Mouse (Mus musculus) lung, postnatal 0 days (tissue): Measurements from ENCODE around the gene Pnmt. TPM values are rescaled to one million over a fixed set of nuclear protein-coding genes. Genes with fewer than 3 reads are reported as not detected.

ENCODE experiments used
- ATAC-seq: fragments of 200-750 bp; cut with Nextera tagmentation; 2 replicates; pipeline ENCODE4 v1.8.0; 2017; ENCODE audit warnings: moderate library complexity
- DNase-seq: peaks from one replicate; pipeline ENCODE4 v3.0.0-alpha.2; 2016; ENCODE audit warnings: low spot score
- H3K27ac ChIP-seq: fragments of 300-500 bp; sonication (generic); 2 replicates; pipeline ENCODE4 v1.5.1; 2014; ENCODE audit warnings: antibody characterized with exemption, mild to moderate bottlenecking, low read length, mixed read lengths
- H3K27me3 ChIP-seq: fragments of 300-500 bp; sonication (generic); replicated peaks from 2 replicates; pipeline ENCODE4 v1.6.1; 2014; ENCODE audit warnings: low read length, mixed read lengths; ENCODE audit not compliant: insufficient read depth
- H3K36me3 ChIP-seq: fragments of 300-500 bp; sonication (generic); 2 replicates; pipeline ENCODE4 v1.6.1; 2014; ENCODE audit warnings: low read length, mixed read lengths; ENCODE audit not compliant: insufficient read depth
- H3K4me1 ChIP-seq: fragments of 300-500 bp; sonication (generic); 2 replicates; pipeline ENCODE4 v1.6.1; 2014; ENCODE audit warnings: antibody characterized with exemption, low read depth, low read length, mixed read lengths; ENCODE audit not compliant: insufficient read depth
- H3K4me2 ChIP-seq: fragments of 300-500 bp; sonication (generic); replicated peaks from 2 replicates; pipeline ENCODE4 v1.6.1; 2014; ENCODE audit warnings: low read depth, mild to moderate bottlenecking, low read length, moderate library complexity, mixed read lengths
- H3K4me3 ChIP-seq: fragments of 300-500 bp; sonication (generic); 2 replicates; pipeline ENCODE4 v1.5.1; 2014; ENCODE audit warnings: low read depth, low read length
- H3K9ac ChIP-seq: fragments of 300-500 bp; sonication (generic); replicated peaks from 2 replicates; pipeline ENCODE4 v1.6.1; 2014; ENCODE audit warnings: low read depth, mild to moderate bottlenecking
- H3K9me3 ChIP-seq: fragments of 300-500 bp; sonication (generic); 2 replicates; pipeline ENCODE4 v1.6.1; 2016; ENCODE audit warnings: low read length, mixed read lengths
- CTCF ChIP-seq: IDR thresholded peaks from 2 replicates; pipeline ENCODE4 v1.5.1; 2016; ENCODE audit warnings: antibody characterized with exemption, mild to moderate bottlenecking
- EP300 ChIP-seq: IDR thresholded peaks from 2 replicates; pipeline ENCODE4 v1.6.1; 2016; ENCODE audit warnings: antibody characterized with exemption, mild to moderate bottlenecking, control low read depth
- whole genome bisulfite sequencing: fragments of 180-500 bp; shearing (Covaris S2); extraction: QIAGEN DNeasy Blood & Tissue Kit; methylation state at CpG from one replicate; pipeline ENCODE4 v1.1.7; 2014; 5-methylcytosine and 5-hydroxymethylcytosine counted together
- polyA plus RNA-seq: library from polyadenylated mRNA; unstranded; fragments of >200 nt; fragmentation: Nextera tagmentation; extraction: Ambion mirVana; gene quantifications from 2 replicates; pipeline ENCODE4 v1.2.1, GENCODE M21; 2015

The Pnmt gene
- polyA plus RNA-seq, 1 experiment from 2014 or later: not detected

- TF ChIP-seq CTCF (no peak), EP300 (no peak)
- DNase-seq (peak; percentile 56), ATAC-seq (peak; percentile 27)
- no peak overlapping the region for H3K9ac ChIP-seq
- no peak overlapping the region; the same call in 1 of the 2 replicates for H3K27ac ChIP-seq
- no peaks in the 10 kb centered on the region for H3K36me3 ChIP-seq
- H3K4me3 ChIP-seq: no peak overlapping the region
- no peaks in the 10 kb centered on the region for H3K9me3 ChIP-seq
- H3K27me3 ChIP-seq: no peaks in the 10 kb centered on the region
- peaks cover 11% of the 10 kb centered on the region; the same call in 1 of the 2 replicates for H3K4me1 ChIP-seq
- WGBS: 0% methylated on average over 7 of the region's 10 CpGs
- 0 out of 2 replicates have a peak overlapping the region, but pooled peaks have one; percentile 14 for H3K4me2 ChIP-seq
Observed at GRCm38 (mm10) chr11:98409341-98409822, 23.1 kb downstream of the Pnmt start.

- peak within 1 kb of the TSS; percentile 90 for H3K4me2 ChIP-seq
- ATAC-seq: peak; percentile 93
- 1% methylated on average over 25 of the region's 49 CpGs for WGBS
- no peaks in the 10 kb centered on the region for H3K36me3 ChIP-seq
- H3K27ac ChIP-seq: peak within 1 kb of the TSS; percentile 95
- peak within 1 kb of the TSS; percentile 88 for H3K9ac ChIP-seq
- no peak for TF ChIP-seq CTCF
- no peak for TF ChIP-seq EP300
- no peaks in the 10 kb centered on the region for H3K27me3 ChIP-seq
- H3K4me1 ChIP-seq: peaks cover 15% of the 10 kb centered on the region; the same call in 1 of the 2 replicates
- peak within 1 kb of the TSS; percentile 97 for H3K4me3 ChIP-seq
- DNase-seq: peak; percentile 94
- no peaks in the 10 kb centered on the region for H3K9me3 ChIP-seq
Observed at GRCm38 (mm10) chr11:98412273-98412796, 26.1 kb downstream of the Pnmt start, which contains the start of gene Erbb2. Erbb2 (plus strand) TSS chr11:98412470.

- Histone ChIP-seq H3K36me3 (no peaks in the 10 kb centered on the region), H3K4me3 (peak overlapping the region; percentile 97), H3K27ac (peak overlapping the region; percentile 95), H3K9ac (peak overlapping the region; percentile 88), H3K27me3 (no peaks in the 10 kb centered on the region), H3K4me1 (peaks cover 15% of the 10 kb centered on the region; the same call in 1 of the 2 replicates), H3K4me2 (peak overlapping the region; percentile 90), H3K9me3 (no peaks in the 10 kb centered on the region)
- TF ChIP-seq CTCF (no peak), EP300 (no peak)
- ATAC-seq (peak; percentile 29), DNase-seq (peak; percentile 67)
- WGBS: under 1% methylated on average over 35 of the region's 40 CpGs
Observed at GRCm38 (mm10) chr11:98412797-98413301, 26.6 kb downstream of the Pnmt start.

- ATAC-seq: no peak
- Histone ChIP-seq H3K36me3 (no peaks in the 10 kb centered on the region), H3K9me3 (no peaks in the 10 kb centered on the region), H3K4me3 (peak overlapping the region; percentile 97), H3K4me1 (peaks cover 15% of the 10 kb centered on the region; the same call in 1 of the 2 replicates), H3K27ac (no peak overlapping the region; the same call in 1 of the 2 replicates), H3K27me3 (no peaks in the 10 kb centered on the region), H3K9ac (no peak overlapping the region), H3K4me2 (peak overlapping the region; percentile 90)
- WGBS: 16% methylated on average over 7 of the region's 7 CpGs
- peak; percentile 41 for DNase-seq
- TF ChIP-seq CTCF (no peak), EP300 (no peak)
Observed at GRCm38 (mm10) chr11:98413731-98414130, 27.5 kb downstream of the Pnmt start.

GRCm38 (mm10) chr11:98414162-98414561 is 27.9 kb downstream of the Pnmt start:
- Histone ChIP-seq H3K9ac (no peak overlapping the region), H3K4me3 (peak overlapping the region; percentile 97; the same call in 1 of the 2 replicates), H3K9me3 (no peaks in the 10 kb centered on the region), H3K4me1 (peaks cover 15% of the 10 kb centered on the region; the same call in 1 of the 2 replicates), H3K27me3 (no peaks in the 10 kb centered on the region), H3K36me3 (no peaks in the 10 kb centered on the region), H3K27ac (no peak overlapping the region), H3K4me2 (peak overlapping the region; percentile 90)
- DNase-seq (no peak), ATAC-seq (no peak)
- 12% methylated on average over 1 of the region's 2 CpGs for WGBS
- TF ChIP-seq EP300 (no peak), CTCF (no peak)

- Histone ChIP-seq H3K9me3 (no peaks in the 10 kb centered on the region), H3K9ac (no peak overlapping the region), H3K4me3 (no peak overlapping the region), H3K27ac (no peak overlapping the region), H3K36me3 (0 out of 2 replicates have a peak, but pooled peaks cover 4% of the 10 kb centered on the region), H3K4me1 (peaks cover 11% of the 10 kb centered on the region; the same call in 1 of the 2 replicates), H3K27me3 (no peaks in the 10 kb centered on the region), H3K4me2 (no peak overlapping the region)
- ATAC-seq (no peak), DNase-seq (peak; percentile 53)
- TF ChIP-seq CTCF: no peak
- TF ChIP-seq EP300: no peak
- WGBS: 83% methylated on average over 1 of the region's 1 CpGs
Observed at GRCm38 (mm10) chr11:98417074-98417473, 30.8 kb downstream of the Pnmt start.
